ENCODE assay signal across 16 mouse cellular contexts in the genomic region with DNA sequence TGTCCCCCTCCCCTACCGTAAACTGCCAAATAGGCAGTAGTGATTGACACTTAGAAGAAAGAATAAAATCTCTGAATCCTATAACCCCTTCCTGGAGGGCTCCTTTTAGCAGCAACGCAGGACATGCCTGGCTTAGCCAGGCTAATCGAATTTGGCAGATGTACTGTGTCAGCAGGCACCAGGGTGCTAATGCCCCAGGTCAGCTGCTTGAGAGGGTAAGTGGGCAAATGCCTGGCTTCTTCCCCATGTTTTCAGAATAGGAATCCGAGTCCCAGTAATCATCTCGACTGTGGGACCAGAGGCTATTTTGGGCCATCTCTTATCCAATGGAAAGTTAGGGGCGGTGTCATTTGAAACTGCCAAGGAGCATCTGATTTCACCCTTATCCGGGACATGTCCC.
DNase-seq lines count a peak whose midpoint lies in the region; ATAC-seq and TF ChIP-seq lines count a peak whose summit lies in the region.
"Had no signal": no experiment of that assay in that cellular context is flagged by ENCODE, and none has a peak within 500 bp of the region (broad histone marks: within the 10 kb centered on the region; RNA-seq: fewer than 3 reads in every experiment).

No protein-coding gene starts in this region.

- H3K4me2 ChIP-seq in forebrain, embryonic 16.5 days (ENCODE audit: low read length), result no peak overlapping the region
- H3K4me2 ChIP-seq in forebrain, embryonic 11.5 days (ENCODE audit: low read depth, low read length, severe bottlenecking), result no peak overlapping the region
- H3K4me2 ChIP-seq in kidney, embryonic 14.5 days (replicated peaks; ENCODE audit: low read depth, low read length), result no peak overlapping the region
- H3K4me2 ChIP-seq: embryonic facial prominence, embryonic 15.5 days; hindbrain, embryonic 12.5 days; limb, embryonic 13.5 days had no signal

- WGBS in forebrain, embryonic 16.5 days, result 62% methylated on average over 7 of the region's 7 CpGs
- WGBS in forebrain, embryonic 11.5 days, result 62% methylated on average over 7 of the region's 7 CpGs
- WGBS in kidney, embryonic 14.5 days, result 58% methylated on average over 7 of the region's 7 CpGs
- WGBS in thymus, adult 2 months, result 74% methylated on average over 7 of the region's 7 CpGs

- no peaks in the 10 kb centered on the region for H3K36me3 ChIP-seq in forebrain, embryonic 16.5 days (ENCODE audit: control insufficient read depth, insufficient read depth)
- no peaks in the 10 kb centered on the region for H3K36me3 ChIP-seq in forebrain, embryonic 11.5 days (ENCODE audit: control insufficient read depth, insufficient read depth, low read length)
- H3K36me3 ChIP-seq in kidney, embryonic 14.5 days (ENCODE audit: control insufficient read depth, insufficient read depth, low read length), result no peaks in the 10 kb centered on the region
- no peaks in the 10 kb centered on the region for H3K36me3 ChIP-seq in thymus, adult 2 months (ENCODE audit: control insufficient read depth, insufficient read depth, low read length)
- H3K36me3 ChIP-seq: embryonic facial prominence, embryonic 15.5 days; hindbrain, embryonic 12.5 days; limb, embryonic 13.5 days had no signal

- H3K27ac ChIP-seq in forebrain, embryonic 16.5 days (ENCODE audit: low read length), result no peak overlapping the region
- H3K27ac ChIP-seq in forebrain, embryonic 11.5 days (ENCODE audit: low read depth, low read length), result no peak overlapping the region
- no peak overlapping the region for H3K27ac ChIP-seq in kidney, embryonic 14.5 days (ENCODE audit: low read depth, low read length)
- H3K27ac ChIP-seq in thymus, adult 2 months (ENCODE audit: control insufficient read depth, insufficient read depth, low read length), result no peak overlapping the region
- H3K27ac ChIP-seq: embryonic facial prominence, embryonic 15.5 days; hindbrain, embryonic 12.5 days; limb, embryonic 13.5 days had no signal

- peak; percentile 28; the same call in 1 of the 2 replicates for ATAC-seq in forebrain, embryonic 16.5 days
- no peak for ATAC-seq in forebrain, embryonic 11.5 days (replicated peaks; ENCODE audit: low FRiP score)
- no peak for ATAC-seq in kidney, embryonic 14.5 days (ENCODE audit: low FRiP score, low TSS enrichment)
- ATAC-seq: forebrain, embryonic 14.5 days had no signal

- H3K4me3 ChIP-seq in forebrain, embryonic 16.5 days (replicated peaks; ENCODE audit: low read length), result no peak overlapping the region
- H3K4me3 ChIP-seq in forebrain, embryonic 11.5 days (ENCODE audit: low read depth, low read length), result no peak overlapping the region
- H3K4me3 ChIP-seq in kidney, embryonic 14.5 days (ENCODE audit: low read length), result no peak overlapping the region
- no peak overlapping the region for H3K4me3 ChIP-seq in thymus, adult 2 months (ENCODE audit: control insufficient read depth, insufficient read depth, low read length)
- H3K4me3 ChIP-seq: embryonic facial prominence, embryonic 15.5 days; hindbrain, embryonic 12.5 days; limb, embryonic 13.5 days had no signal

- DNase-seq in forebrain, embryonic 11.5 days (ENCODE audit: low spot score), result no peak
- DNase-seq in kidney, adult 11 months, result peak; percentile 53
- DNase-seq in kidney, adult 18-20 months, result peak; percentile 30
- peak; percentile 40 to 64 for DNase-seq in kidney, postnatal 36 days
- DNase-seq in ovary, postnatal 14 days (ENCODE audit: low spot score), result no peak
- no peak for DNase-seq in thymus, adult 2 months
- DNase-seq: cerebellum, adult 2 months; layer of hippocampus, postnatal 36 days; right cerebral cortex, postnatal 4 days had no signal

- no peaks in the 10 kb centered on the region for H3K27me3 ChIP-seq in forebrain, embryonic 16.5 days (replicated peaks; ENCODE audit: control insufficient read depth, insufficient read depth, low read length)
- H3K27me3 ChIP-seq in forebrain, embryonic 11.5 days (ENCODE audit: control insufficient read depth, insufficient read depth, low read length), result no peaks in the 10 kb centered on the region
- H3K27me3 ChIP-seq in kidney, embryonic 14.5 days (ENCODE audit: control insufficient read depth, insufficient read depth, low read length), result no peaks in the 10 kb centered on the region
- H3K27me3 ChIP-seq in thymus, adult 2 months (ENCODE audit: control insufficient read depth, insufficient read depth, low read length), result no peaks in the 10 kb centered on the region
- H3K27me3 ChIP-seq: CH12.LX; embryonic facial prominence, embryonic 15.5 days; hindbrain, embryonic 12.5 days; limb, embryonic 13.5 days had no signal

- no peaks in the 10 kb centered on the region for H3K9me3 ChIP-seq in forebrain, embryonic 16.5 days (ENCODE audit: control insufficient read depth, low read length)
- no peaks in the 10 kb centered on the region for H3K9me3 ChIP-seq in forebrain, embryonic 11.5 days (ENCODE audit: control insufficient read depth, low read length)
- no peaks in the 10 kb centered on the region for H3K9me3 ChIP-seq in kidney, embryonic 14.5 days (ENCODE audit: control insufficient read depth, low read length)
- H3K9me3 ChIP-seq: embryonic facial prominence, embryonic 15.5 days; hindbrain, embryonic 12.5 days; limb, embryonic 13.5 days had no signal

- H3K4me1 ChIP-seq in forebrain, embryonic 16.5 days (replicated peaks; ENCODE audit: control insufficient read depth, insufficient read depth, low read length), result no peaks in the 10 kb centered on the region
- H3K4me1 ChIP-seq in forebrain, embryonic 11.5 days (replicated peaks; ENCODE audit: control insufficient read depth, insufficient read depth, low read length), result no peaks in the 10 kb centered on the region
- H3K4me1 ChIP-seq in kidney, embryonic 14.5 days (ENCODE audit: control insufficient read depth, insufficient read depth, low read length), result no peaks in the 10 kb centered on the region
- H3K4me1 ChIP-seq in thymus, adult 2 months (replicated peaks; ENCODE audit: control insufficient read depth, insufficient read depth, low read length), result no peaks in the 10 kb centered on the region
- H3K4me1 ChIP-seq: hindbrain, embryonic 12.5 days had no signal

- no peak for TF ChIP-seq CTCF in thymus, adult 2 months (IDR thresholded peaks at IDR 0.05; ENCODE audit: borderline replicate concordance, control insufficient read depth, extremely low read depth, insufficient read depth, low read length, poor library complexity)

- no peak overlapping the region for H3K9ac ChIP-seq in forebrain, embryonic 16.5 days (replicated peaks; ENCODE audit: low read depth, low read length)
- no peak overlapping the region for H3K9ac ChIP-seq in forebrain, embryonic 11.5 days (ENCODE audit: low read length)
- no peak overlapping the region for H3K9ac ChIP-seq in kidney, embryonic 14.5 days (ENCODE audit: low read depth, low read length)
- H3K9ac ChIP-seq: embryonic facial prominence, embryonic 15.5 days; hindbrain, embryonic 12.5 days; limb, embryonic 13.5 days had no signal

- no peak for TF ChIP-seq POLR2A in thymus, adult 2 months (IDR thresholded peaks at IDR 0.05; ENCODE audit: control insufficient read depth, extremely low read depth, insufficient read depth, low read length, poor library complexity)

Comparison
In these comparisons a context has a peak if more than half of its experiments do, and no peak if none do; other contexts are left out.
1. DNase-seq: peak in kidney, adult 11 months (single experiment), kidney, adult 18-20 months (single experiment) and kidney, postnatal 36 days (2 of 2); none in forebrain, embryonic 11.5 days (single experiment), ovary, postnatal 14 days (single experiment) and thymus, adult 2 months (single experiment).